Mouse (Mus musculus) limb, embryonic 14.5 days (tissue): ENCODE data around the gene Klf7. TPM values are rescaled to one million over a fixed set of nuclear protein-coding genes. Genes with fewer than 3 reads are reported as not detected.

Experiments used
- ATAC-seq: fragments of 200-750 bp; cut with Nextera tagmentation; 2 replicates; pipeline ENCODE4 v1.8.0; 2017; ENCODE audit warnings: low read depth, moderate number of reproducible peaks, moderate TSS enrichment; ENCODE audit not compliant: low FRiP score
- DNase-seq: peaks from one replicate; pipeline ENCODE4 v3.0.0-alpha.2; 2015; ENCODE audit warnings: low spot score
- H3K27ac ChIP-seq: fragments of 300-500 bp; sonication (generic); replicated peaks from 2 replicates; pipeline ENCODE4 v1.5.1; 2014; ENCODE audit warnings: low read depth, mild to moderate bottlenecking, low read length, moderate library complexity, mixed read lengths
- H3K27me3 ChIP-seq: fragments of 300-500 bp; sonication (generic); 2 replicates; pipeline ENCODE4 v1.6.1; 2014; ENCODE audit warnings: low read length, mixed read lengths; ENCODE audit not compliant: control insufficient read depth, insufficient read depth
- H3K36me3 ChIP-seq: fragments of 300-500 bp; sonication (generic); 2 replicates; pipeline ENCODE4 v1.6.1; 2014; ENCODE audit warnings: mild to moderate bottlenecking, low read length, moderate library complexity, mixed read lengths; ENCODE audit not compliant: control insufficient read depth, insufficient read depth
- H3K4me1 ChIP-seq: fragments of 300-500 bp; sonication (generic); 2 replicates; pipeline ENCODE4 v1.6.1; 2014; ENCODE audit warnings: antibody characterized with exemption, low read length, mixed read lengths; ENCODE audit not compliant: control insufficient read depth, insufficient read depth
- H3K4me2 ChIP-seq: fragments of 300-500 bp; sonication (generic); replicated peaks from 2 replicates; pipeline ENCODE4 v1.6.1; 2014; ENCODE audit warnings: low read depth, mild to moderate bottlenecking, low read length, moderate library complexity; ENCODE audit not compliant: severe bottlenecking
- H3K4me3 ChIP-seq: fragments of 300-500 bp; sonication (generic); replicated peaks from 2 replicates; pipeline ENCODE4 v1.5.1; 2014; ENCODE audit warnings: low read length
- H3K9ac ChIP-seq: fragments of 300-500 bp; sonication (generic); 2 replicates; pipeline ENCODE4 v1.6.1; 2014; ENCODE audit warnings: mild to moderate bottlenecking, low read depth, low read length, moderate library complexity; ENCODE audit not compliant: severe bottlenecking
- H3K9me3 ChIP-seq: fragments of 300-500 bp; sonication (generic); 2 replicates; pipeline ENCODE4 v1.6.1; 2016; ENCODE audit warnings: low read length; ENCODE audit not compliant: control insufficient read depth
- POLR2A ChIP-seq: fragments of 200-500 bp; IDR thresholded peaks from 2 replicates; pipeline ENCODE4 v1.8.0; 2012; ENCODE audit warnings: inconsistent platforms, mild to moderate bottlenecking, moderate library complexity, borderline replicate concordance; ENCODE audit not compliant: insufficient read depth, insufficient read length; ENCODE audit errors: extremely low read depth
- WGBS: fragments of 180-500 bp; shearing (Covaris S2); extraction: QIAGEN DNeasy Blood & Tissue Kit; methylation state at CpG from one replicate; pipeline ENCODE4 v1.1.7; 2014; 5-methylcytosine and 5-hydroxymethylcytosine counted together
- polyA plus RNA-seq, 2 experiments: library from polyadenylated mRNA; depleted of rRNA in 1 of 2; stranded (reverse) in 1 of 2; unstranded in 1 of 2; fragments of >200 nt; fragmentation: Nextera tagmentation in 1 of 2; extraction: Ambion mirVana in 1 of 2; gene quantifications; 2 replicates each; pipeline versions ENCODE4 v1.2.1 to v1.2.3; 2012 to 2014

Gene Klf7
- polyA plus RNA-seq, 2 experiments, result 10.2 to 18.7 TPM

GRCm38 (mm10) chr1:64048567-64048966 lies 73.5 kb downstream of the Klf7 start:
- TF ChIP-seq POLR2A, result no peak
- Histone ChIP-seq H3K4me2 (no peak overlapping the region), H3K4me3 (no peak overlapping the region), H3K27me3 (no peaks in the 10 kb centered on the region), H3K9ac (no peak overlapping the region), H3K4me1 (no peaks in the 10 kb centered on the region), H3K9me3 (no peaks in the 10 kb centered on the region), H3K27ac (no peak overlapping the region), H3K36me3 (no peaks in the 10 kb centered on the region)
- DNase-seq (no peak), ATAC-seq (no peak)
- WGBS, result 79% methylated on average over 4 of the region's 4 CpGs

GRCm38 (mm10) chr1:64046802-64047156 lies 75.3 kb downstream of the Klf7 start:
- Histone ChIP-seq H3K4me2 (no peak overlapping the region), H3K4me3 (no peak overlapping the region), H3K27me3 (no peaks in the 10 kb centered on the region), H3K36me3 (peaks cover 5% of the 10 kb centered on the region; the same call in 1 of the 2 replicates), H3K9ac (no peak overlapping the region), H3K27ac (no peak overlapping the region), H3K9me3 (no peaks in the 10 kb centered on the region), H3K4me1 (no peaks in the 10 kb centered on the region)
- DNase-seq (no peak), ATAC-seq (no peak)
- no peak for TF ChIP-seq POLR2A

- Histone ChIP-seq H3K9me3 (no peaks in the 10 kb centered on the region), H3K4me3 (no peak overlapping the region), H3K4me1 (no peaks in the 10 kb centered on the region), H3K27me3 (no peaks in the 10 kb centered on the region), H3K4me2 (no peak overlapping the region), H3K36me3 (peaks cover 8% of the 10 kb centered on the region; the same call in 1 of the 2 replicates), H3K9ac (no peak overlapping the region), H3K27ac (no peak overlapping the region)
- DNase-seq (no peak), ATAC-seq (no peak)
- 84% methylated on average over 14 of the region's 14 CpGs for WGBS
- no peak for TF ChIP-seq POLR2A
These were observed 75.8 kb downstream of the Klf7 start for GRCm38 (mm10) chr1:64046087-64046801.

GRCm38 (mm10) chr1:64044577-64044976 lies 77.5 kb downstream of the Klf7 start:
- Histone ChIP-seq H3K27ac (no peak overlapping the region), H3K27me3 (no peaks in the 10 kb centered on the region), H3K36me3 (peaks cover 8% of the 10 kb centered on the region), H3K9ac (no peak overlapping the region), H3K4me3 (no peak overlapping the region), H3K4me2 (no peak overlapping the region), H3K4me1 (no peaks in the 10 kb centered on the region), H3K9me3 (no peaks in the 10 kb centered on the region)
- ATAC-seq (no peak), DNase-seq (no peak)
- TF ChIP-seq POLR2A, result no peak
- 32% methylated on average over 2 of the region's 2 CpGs for WGBS

- ATAC-seq, result no peak
- no peaks in the 10 kb centered on the region for H3K9me3 ChIP-seq
- no peaks in the 10 kb centered on the region for H3K4me1 ChIP-seq
- TF ChIP-seq POLR2A, result no peak
- 69% methylated on average over 5 of the region's 5 CpGs for WGBS
- H3K4me2 ChIP-seq, result no peak overlapping the region
- no peaks in the 10 kb centered on the region for H3K27me3 ChIP-seq
- no peak overlapping the region for H3K27ac ChIP-seq
- H3K36me3 ChIP-seq, result peaks cover 8% of the 10 kb centered on the region
- no peak overlapping the region for H3K9ac ChIP-seq
- DNase-seq, result peak; percentile 39
- H3K4me3 ChIP-seq, result no peak overlapping the region
These were observed 81.2 kb downstream of the Klf7 start for GRCm38 (mm10) chr1:64040831-64041383.
